Mouse (Mus musculus) liver, embryonic 14.5 days (tissue): Measurements from ENCODE around the gene Adh5. TPM values are rescaled to one million over a fixed set of nuclear protein-coding genes. Genes with fewer than 3 reads are reported as not detected.
A peak's percentile ranks its signal among the peaks of the same experiment; 100 is the strongest.

ENCODE experiments used
- ATAC-seq: fragments of 200-750 bp; cut with Nextera tagmentation; 2 replicates; pipeline ENCODE4 v1.8.0; 2017; ENCODE audit warnings: moderate number of reproducible peaks, mild to moderate bottlenecking, moderate library complexity; ENCODE audit not compliant: insufficient read depth
- DNase-seq, 3 experiments: peaks; one replicate each; pipeline ENCODE4 v3.0.0-alpha.2; 2012 to 2013; ENCODE audit warnings: low read depth in 3 of 3, low spot score in 3 of 3
- H3K27ac ChIP-seq: fragments of 300-500 bp; sonication (generic); 2 replicates; pipeline ENCODE4 v1.5.1; 2014; ENCODE audit warnings: moderate library complexity, mild to moderate bottlenecking, control low read depth, inconsistent platforms
- H3K27me3 ChIP-seq: fragments of 300-500 bp; sonication (generic); 2 replicates; pipeline ENCODE4 v1.6.1; 2014; ENCODE audit warnings: mild to moderate bottlenecking, low read length, moderate library complexity; ENCODE audit not compliant: control insufficient read depth, insufficient read depth
- H3K36me3 ChIP-seq: fragments of 300-500 bp; sonication (generic); replicated peaks from 2 replicates; pipeline ENCODE4 v1.6.1; 2014; ENCODE audit warnings: low read depth; ENCODE audit not compliant: control insufficient read depth, insufficient read depth
- H3K4me1 ChIP-seq, 2 experiments: fragments of 200-500 bp in 1 of 2; fragments of 300-500 bp in 1 of 2; sonication (generic) in 1 of 2; replicated peaks; 2 replicates each; pipeline ENCODE4 v1.6.1; 2012 to 2014; ENCODE audit warnings: antibody characterized with exemption in 1 of 2, inconsistent platforms in 1 of 2, low read length in 1 of 2; ENCODE audit not compliant: control insufficient read depth in 2 of 2, insufficient read depth in 2 of 2
- H3K4me2 ChIP-seq: fragments of 300-500 bp; sonication (generic); 2 replicates; pipeline ENCODE4 v1.6.1; 2014; ENCODE audit warnings: low read depth, mild to moderate bottlenecking, control low read depth, moderate library complexity
- H3K4me3 ChIP-seq, 2 experiments: fragments of 200-500 bp in 1 of 2; fragments of 300-500 bp in 1 of 2; sonication (generic) in 1 of 2; 2 replicates each; pipeline ENCODE4 v1.5.1; 2012 to 2014; ENCODE audit warnings: low read depth in 2 of 2, low read length in 2 of 2, mild to moderate bottlenecking in 2 of 2, control low read depth in 1 of 2, inconsistent platforms in 1 of 2, moderate library complexity in 1 of 2; ENCODE audit not compliant: insufficient read depth in 1 of 2
- H3K9ac ChIP-seq: fragments of 300-500 bp; sonication (generic); replicated peaks from 2 replicates; pipeline ENCODE4 v1.6.1; 2014; ENCODE audit warnings: mild to moderate bottlenecking, control low read depth, moderate library complexity
- H3K9me3 ChIP-seq: fragments of 300-500 bp; sonication (generic); 2 replicates; pipeline ENCODE4 v1.6.1; 2016; ENCODE audit warnings: low read length, mixed read lengths; ENCODE audit not compliant: control insufficient read depth
- CTCF ChIP-seq: IDR thresholded peaks from 2 replicates; pipeline ENCODE4 v1.5.1; 2016; ENCODE audit warnings: antibody characterized with exemption, low read depth, control low read depth
- EP300 ChIP-seq: IDR thresholded peaks from 2 replicates; pipeline ENCODE4 v1.6.1; 2016; ENCODE audit warnings: antibody characterized with exemption, low read depth
- WGBS: fragments of 180-500 bp; shearing (Covaris S2); extraction: QIAGEN DNeasy Blood & Tissue Kit; methylation state at CpG from one replicate; pipeline ENCODE4 v1.1.7; 2014; ENCODE audit not compliant: insufficient replicate concordance; 5-methylcytosine and 5-hydroxymethylcytosine counted together
- polyA plus RNA-seq, 2 experiments: library from polyadenylated mRNA; depleted of rRNA in 1 of 2; stranded (reverse) in 1 of 2; unstranded in 1 of 2; fragments of >200 nt; fragmentation: Nextera tagmentation in 1 of 2; extraction: Ambion mirVana in 1 of 2; gene quantifications; 2 replicates each; pipeline versions ENCODE4 v1.2.1 to v1.2.3; 2012 to 2014

The Adh5 gene
- 27.6 and 38.9 TPM in 2 replicates for polyA plus RNA-seq (2012; rRNA removed)
- 87.4 and 92.6 TPM in 2 replicates for polyA plus RNA-seq (2014; fragmentation: Nextera tagmentation; extraction: Ambion mirVana)

- no peaks in the 10 kb centered on the region for H3K27me3 ChIP-seq
Measured at GRCm38 (mm10) chr3:138442612-138443464, at the start of gene Adh5. Adh5 (plus strand) TSS chr3:138443093.

GRCm38 (mm10) chr3:138404872-138405271 lies 38.0 kb upstream of the Adh5 start:
- WGBS = 53% methylated on average over 3 of the region's 3 CpGs
- H3K9me3 ChIP-seq = no peaks in the 10 kb centered on the region
- H3K27ac ChIP-seq = no peak overlapping the region
- ATAC-seq (no peak), DNase-seq (no peak)
- no peak overlapping the region for H3K4me3 ChIP-seq
- no peaks in the 10 kb centered on the region for H3K4me1 ChIP-seq
- no peaks in the 10 kb centered on the region for H3K27me3 ChIP-seq
- no peak for TF ChIP-seq CTCF
- no peak for TF ChIP-seq EP300
- no peaks in the 10 kb centered on the region for H3K36me3 ChIP-seq
- H3K9ac ChIP-seq = no peak overlapping the region
- no peak overlapping the region for H3K4me2 ChIP-seq

More at GRCm38 (mm10) chr3:138442612-138443464, at the start of gene Adh5:
- peak; percentile 42; the same call in 1 of the 2 replicates for TF ChIP-seq EP300
- TF ChIP-seq CTCF = peak; percentile 61
- Histone ChIP-seq H3K9me3 (no peaks in the 10 kb centered on the region), H3K36me3 (peaks cover 6% of the 10 kb centered on the region; the same call in 1 of the 2 replicates), H3K27ac (peak within 1 kb of the TSS; percentile 16), H3K4me3 (peak within 1 kb of the TSS; percentile 80 to 81), H3K9ac (peak within 1 kb of the TSS; percentile 68), H3K4me2 (peak within 1 kb of the TSS; percentile 97), H3K4me1 (peaks cover 2 to 8% of the 10 kb centered on the region in 2 experiments; a peak in 3 of 4 replicates)
- peak; percentile 100 for ATAC-seq
- WGBS = under 1% methylated on average over 86 of the region's 86 CpGs
- peak; percentile 81 to 84 (median 83) for DNase-seq

GRCm38 (mm10) chr3:138405341-138405740 lies 37.6 kb upstream of the Adh5 start:
- Histone ChIP-seq H3K36me3 (no peaks in the 10 kb centered on the region), H3K9ac (no peak overlapping the region), H3K27ac (no peak overlapping the region), H3K4me3 (no peak overlapping the region), H3K9me3 (no peaks in the 10 kb centered on the region), H3K4me2 (no peak overlapping the region), H3K4me1 (no peaks in the 10 kb centered on the region), H3K27me3 (no peaks in the 10 kb centered on the region)
- 29% methylated on average over 3 of the region's 3 CpGs for WGBS
- TF ChIP-seq EP300 (no peak), CTCF (peak; percentile 29)
- no peak for ATAC-seq
- DNase-seq = no peak

- Histone ChIP-seq H3K4me1 (no peaks in the 10 kb centered on the region), H3K9ac (no peak overlapping the region), H3K27me3 (no peaks in the 10 kb centered on the region), H3K36me3 (no peaks in the 10 kb centered on the region), H3K9me3 (no peaks in the 10 kb centered on the region), H3K4me2 (no peak overlapping the region), H3K27ac (no peak overlapping the region), H3K4me3 (no peak overlapping the region)
- ATAC-seq = no peak
- no peak for DNase-seq
- WGBS = 58% methylated on average over 7 of the region's 7 CpGs
- no peak for TF ChIP-seq EP300
- TF ChIP-seq CTCF = no peak
Measured at GRCm38 (mm10) chr3:138405840-138406239, 37.1 kb upstream of the Adh5 start.

- no peak overlapping the region for H3K27ac ChIP-seq
- no peak overlapping the region for H3K4me3 ChIP-seq
- no peak for TF ChIP-seq CTCF
- no peak for TF ChIP-seq EP300
- H3K4me2 ChIP-seq = no peak overlapping the region
- no peaks in the 10 kb centered on the region for H3K27me3 ChIP-seq
- H3K36me3 ChIP-seq = no peaks in the 10 kb centered on the region
- no peaks in the 10 kb centered on the region for H3K9me3 ChIP-seq
- no peak overlapping the region for H3K9ac ChIP-seq
- 71% methylated on average over 1 of the region's 1 CpGs for WGBS
- no peaks in the 10 kb centered on the region for H3K4me1 ChIP-seq
- ATAC-seq (no peak), DNase-seq (no peak)
Measured at GRCm38 (mm10) chr3:138407920-138408319, 35.0 kb upstream of the Adh5 start.
